Mouse (Mus musculus): ENCODE data around the gene Ccpg1os.
A peak's percentile ranks its signal among the peaks of the same experiment; 100 is the strongest.

Ccpg1os gene

DNA sequence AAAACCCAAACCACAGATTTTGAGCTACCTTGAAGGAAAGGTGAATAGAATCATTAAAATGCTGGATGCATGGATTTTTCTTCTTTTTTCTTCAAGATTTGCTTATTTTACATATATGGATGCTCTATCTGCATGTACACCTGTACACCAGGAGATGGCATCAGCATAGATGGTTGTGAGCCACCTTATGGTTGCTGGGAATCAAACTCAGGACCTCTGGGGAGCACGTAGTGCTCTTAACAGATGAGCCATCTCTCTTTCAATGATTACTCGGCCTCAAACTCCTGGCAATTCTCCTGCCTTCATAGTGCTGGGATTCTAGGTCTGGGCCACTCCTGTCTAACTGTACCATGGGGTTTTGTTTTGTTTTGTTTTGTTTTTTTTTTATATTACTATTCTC, 2.1 kb downstream of the Ccpg1os start:
- no peak for DNase-seq (ENCODE audit: low spot score in 2 of 2)

DNA sequence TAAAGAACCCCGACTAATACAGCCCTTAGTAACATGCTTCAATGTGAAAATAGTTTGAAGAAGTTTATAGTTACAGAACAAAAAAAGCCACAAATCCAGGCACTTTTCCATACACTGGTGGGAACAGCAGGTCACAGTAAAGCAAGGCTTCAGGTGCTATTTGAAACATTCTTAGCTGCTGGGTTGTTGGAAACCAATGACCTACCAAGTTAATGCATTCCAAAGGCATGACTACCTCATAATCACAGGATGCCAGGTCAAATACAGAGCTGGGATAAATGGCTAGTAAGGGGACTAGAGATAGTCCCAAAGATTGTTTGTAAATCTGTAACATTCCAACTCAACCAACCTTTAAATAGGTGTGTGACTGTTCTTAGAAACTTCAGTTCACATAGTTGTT, 9.9 kb downstream of the Ccpg1os start:
- no peak for DNase-seq (ENCODE audit: low spot score in 2 of 2)

DNA sequence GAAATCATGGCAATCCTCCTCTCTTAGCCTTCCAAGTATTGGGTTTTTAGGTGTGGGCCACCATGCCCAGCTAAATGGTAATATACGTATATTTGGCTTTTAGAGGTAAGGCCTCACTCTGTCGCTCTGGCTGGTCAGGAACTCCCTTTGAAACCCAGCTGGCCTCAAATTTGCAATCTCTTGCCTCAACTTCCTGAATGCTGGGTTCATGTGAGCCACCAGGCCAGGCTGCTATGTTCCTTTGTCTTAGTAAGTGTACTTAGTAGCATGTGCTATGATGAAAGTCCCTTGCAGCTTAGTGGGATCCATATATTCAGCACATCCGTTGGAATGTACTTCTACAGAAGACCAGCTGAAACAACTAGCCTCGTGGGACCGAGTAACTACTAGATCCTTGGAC, 10.4 kb downstream of the Ccpg1os start:
- DNase-seq (ENCODE audit: low spot score in 2 of 2), result no peak

DNA sequence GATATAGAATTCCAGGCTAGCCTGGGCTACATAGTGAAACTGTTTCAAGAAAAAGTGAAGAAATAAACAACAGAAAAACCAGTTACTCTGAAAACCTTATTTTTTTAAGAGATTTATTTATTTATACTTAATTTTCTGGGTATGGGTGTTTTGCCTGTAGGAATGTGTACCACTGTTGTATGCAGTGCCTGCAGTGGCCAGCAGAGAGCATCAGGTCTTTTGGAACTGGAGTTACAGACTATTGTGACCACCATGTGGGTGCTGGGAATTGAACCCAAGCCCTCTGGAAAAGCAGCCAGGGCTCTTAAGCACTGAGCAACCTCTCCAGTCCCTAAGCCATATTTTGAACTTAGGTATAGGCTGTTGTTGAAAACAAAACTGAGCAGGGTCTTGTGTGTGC, 12.2 kb downstream of the Ccpg1os start:
- no peak for DNase-seq (ENCODE audit: low spot score in 2 of 2)

DNA sequence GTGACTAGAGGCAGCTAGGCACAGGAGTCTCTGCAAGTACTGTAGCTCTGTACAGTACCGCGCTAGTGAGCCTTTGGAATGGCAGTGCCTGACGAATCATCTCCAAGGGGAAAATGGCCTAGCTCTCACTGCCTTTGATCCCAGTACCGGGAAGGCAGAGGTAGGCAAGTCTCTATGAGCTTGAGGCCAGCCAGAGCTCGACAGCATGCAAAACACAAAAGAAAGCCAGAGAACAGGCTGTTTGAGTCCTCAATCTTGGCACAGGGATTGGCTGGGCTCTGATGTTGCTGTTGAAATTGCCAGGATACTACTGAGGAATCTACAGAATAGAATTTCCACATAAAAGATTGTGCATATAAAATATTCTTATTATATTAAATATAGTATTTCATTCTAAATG, 12.7 kb downstream of the Ccpg1os start:
- DNase-seq (ENCODE audit: low spot score in 2 of 2), result no peak

DNA sequence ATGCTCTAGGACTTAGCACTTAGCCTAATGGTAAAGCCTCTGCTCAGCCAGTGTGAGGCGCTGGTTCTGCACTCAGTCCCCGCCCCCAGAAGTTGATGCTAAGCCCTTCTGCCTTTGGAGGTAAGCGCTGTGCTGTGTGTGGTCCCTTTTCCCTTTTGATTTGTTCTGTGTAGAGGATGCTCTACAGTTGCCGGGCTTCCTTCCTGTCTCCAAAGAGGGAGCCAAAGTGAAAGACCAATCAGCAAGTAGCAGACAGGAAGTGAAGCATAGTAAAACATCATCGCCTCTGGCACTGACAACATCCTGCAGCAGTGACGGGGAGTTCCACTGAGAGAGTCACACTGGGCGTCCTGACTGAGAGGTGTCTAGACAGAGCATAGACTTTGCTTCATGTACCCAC, 15.3 kb downstream of the Ccpg1os start:
- no peak for DNase-seq (ENCODE audit: low spot score in 2 of 2)

DNA sequence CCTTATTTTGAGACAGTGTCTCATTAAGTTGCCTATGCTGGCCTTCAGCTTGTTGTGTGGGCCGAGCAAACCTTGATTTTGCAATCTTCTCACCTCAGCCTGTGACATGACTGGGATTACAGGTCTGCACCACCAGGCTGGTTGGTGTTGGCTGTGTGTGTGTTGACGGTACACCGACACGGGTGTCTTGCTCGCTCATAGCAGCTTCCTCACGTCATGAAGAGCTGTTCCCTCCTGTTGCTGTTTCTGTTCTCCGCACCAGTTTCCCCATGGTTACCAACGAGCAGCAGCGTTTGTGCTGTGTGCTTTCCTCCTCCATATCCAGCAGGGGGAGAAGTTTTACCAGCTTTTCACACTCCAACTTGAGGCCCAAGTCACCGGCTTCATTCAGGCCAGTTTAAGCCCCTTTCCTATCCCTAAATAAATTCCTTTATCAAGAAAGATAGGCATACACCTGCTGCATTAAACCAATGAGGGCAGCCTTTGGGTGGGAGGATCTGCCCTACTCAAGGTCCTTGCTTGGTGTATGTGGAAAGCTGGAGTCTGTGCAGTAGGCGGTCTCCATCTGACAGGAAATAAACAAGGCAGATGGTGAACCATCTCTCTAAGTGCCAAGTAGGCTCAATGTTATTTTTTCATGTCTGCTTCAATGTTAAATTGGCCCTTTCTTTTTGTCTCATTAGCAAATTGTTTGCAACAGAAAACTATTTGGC, 16.7 kb downstream of the Ccpg1os start:
- DNase-seq (ENCODE audit: low spot score in 2 of 2), result peak in 1 of 2 experiments; percentile 32

DNA sequence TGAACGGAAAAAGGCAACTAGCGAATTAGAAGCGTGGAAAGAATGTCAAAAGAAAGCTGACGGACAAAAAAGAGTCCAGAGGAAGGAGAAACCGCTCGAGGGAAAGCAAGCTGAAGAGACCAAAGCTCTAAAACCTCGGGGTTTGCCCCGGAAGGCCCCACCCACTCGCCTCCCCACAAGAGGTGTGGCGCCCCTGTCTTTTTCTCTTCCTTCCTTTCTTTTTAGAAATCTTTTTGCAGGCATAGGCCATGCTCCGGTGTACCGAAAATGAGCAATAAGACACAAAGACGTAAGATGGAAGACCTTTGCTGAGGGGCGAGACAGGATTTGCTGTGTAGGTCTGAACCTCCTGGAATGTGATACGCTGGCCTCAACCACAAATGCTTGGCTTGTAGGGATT, 23.2 kb downstream of the Ccpg1os start:
- DNase-seq (ENCODE audit: low spot score in 2 of 2), result peak in 1 of 2 experiments; percentile 38

DNA sequence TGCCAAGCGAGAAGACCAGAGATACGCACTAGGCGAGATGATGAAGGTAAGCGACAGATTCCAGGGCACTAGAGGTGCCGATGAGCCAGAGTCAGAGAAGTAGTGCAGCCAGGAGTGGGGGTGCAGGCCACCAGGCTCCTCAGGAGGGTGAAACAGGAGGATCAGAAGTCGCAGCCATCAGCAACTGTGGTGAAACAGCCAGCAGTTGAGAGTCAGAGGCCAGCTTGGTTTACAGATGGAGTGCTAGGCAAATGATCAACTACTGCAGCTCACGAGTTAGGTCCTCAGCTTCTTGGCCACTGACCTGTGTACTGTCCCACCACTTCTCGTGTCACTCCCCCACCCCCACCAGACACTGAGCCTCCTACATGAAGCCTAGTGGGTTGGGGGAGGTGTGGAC, 23.8 kb downstream of the Ccpg1os start:
- DNase-seq (ENCODE audit: low spot score in 2 of 2), result no peak

DNA sequence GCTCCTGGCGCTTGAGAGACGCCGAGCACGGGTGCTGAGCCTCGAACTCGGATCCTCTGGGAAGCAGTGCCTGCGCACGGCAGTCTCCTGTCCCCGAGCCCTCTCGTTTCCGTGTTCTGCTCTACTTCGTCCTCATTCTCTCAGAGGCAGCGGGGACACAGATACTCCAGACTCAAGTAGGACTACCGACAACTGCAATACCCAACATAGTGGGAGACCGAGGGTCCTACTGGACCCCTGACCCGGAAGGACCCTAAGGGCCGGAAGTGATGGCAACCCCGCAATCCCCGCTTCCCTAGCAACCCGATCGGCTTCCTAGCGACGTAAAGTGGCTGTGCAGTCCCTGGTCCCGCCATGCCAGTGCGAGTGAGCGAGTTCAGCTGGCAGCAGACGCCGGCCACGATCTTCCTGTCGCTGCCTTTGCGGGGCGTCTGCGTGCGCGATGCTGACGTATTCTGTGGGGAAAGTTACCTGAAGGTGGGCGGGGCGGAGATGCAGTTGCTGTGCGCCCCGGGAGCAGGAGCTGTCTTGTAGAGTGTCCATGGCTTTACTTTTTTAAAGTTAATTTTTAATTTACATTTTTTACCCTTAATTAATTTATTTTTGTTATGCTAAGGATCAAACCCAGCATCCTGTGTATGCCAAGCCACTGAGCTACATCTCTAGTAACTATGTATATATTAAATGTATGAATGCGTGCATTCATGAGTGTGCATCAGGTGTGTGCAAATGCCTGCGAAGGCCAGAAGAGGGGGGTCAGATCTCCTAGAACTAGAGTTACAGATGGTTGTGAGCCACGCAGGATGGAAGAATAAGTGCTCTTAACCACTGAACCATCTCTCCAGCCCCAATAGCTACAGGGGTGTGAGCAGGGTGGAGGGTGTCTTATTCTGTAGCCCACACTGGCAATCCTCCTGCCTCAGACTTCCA, 26.4 kb downstream of the Ccpg1os start, which contains the start of the genes Dyx1c1 and Gm44503:
TSS of gene Dyx1c1 (plus strand) at position 265 of the 930 bp plus-strand sequence.
TSS of gene Gm44503 (plus strand) at position 332 of the 930 bp plus-strand sequence.
- DNase-seq (ENCODE audit: low spot score in 2 of 2), result peak; percentile 64 to 81

DNA sequence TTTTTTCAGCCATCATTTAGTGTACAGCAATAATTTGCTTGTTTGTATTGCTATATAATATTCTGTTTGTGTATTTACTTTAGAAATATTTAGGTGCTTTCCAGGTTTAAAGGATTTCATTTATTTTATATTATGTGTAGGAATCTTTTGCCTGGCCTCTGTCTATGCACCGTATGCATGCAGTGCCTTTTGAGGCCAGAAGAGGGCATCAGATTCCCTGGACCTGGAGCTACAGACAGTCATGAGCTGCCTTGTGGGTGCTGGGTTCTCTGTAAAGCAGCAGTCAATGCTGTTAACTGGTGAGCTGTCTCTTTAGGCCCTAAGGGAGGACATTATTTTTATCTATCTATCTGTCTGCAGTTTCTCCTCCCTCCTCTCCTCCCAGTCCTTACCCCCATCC, 29.6 kb downstream of the Ccpg1os start:
- peak; percentile 47 to 75 for DNase-seq (ENCODE audit: low spot score in 2 of 2)

DNA sequence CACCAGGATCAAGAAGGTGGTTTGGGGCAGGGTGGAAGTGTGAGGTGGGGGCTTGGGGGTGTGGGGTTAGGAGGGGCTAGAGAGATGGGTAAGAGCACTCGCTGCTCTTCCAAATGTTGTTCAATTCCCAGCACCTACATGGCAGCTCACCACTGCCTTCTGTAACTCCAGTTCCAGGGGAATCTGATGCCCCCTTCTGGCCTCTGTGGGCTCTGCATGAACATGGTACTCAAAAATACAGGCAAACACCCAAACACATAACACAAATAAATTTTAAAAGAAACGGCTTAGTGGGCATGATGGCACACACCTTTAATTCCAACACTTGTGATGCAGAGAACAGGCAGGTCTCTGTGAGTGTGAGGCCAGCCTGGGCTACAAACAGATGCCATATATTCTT, 30.4 kb downstream of the Ccpg1os start:
- no peak for DNase-seq (ENCODE audit: low spot score in 2 of 2)

DNA sequence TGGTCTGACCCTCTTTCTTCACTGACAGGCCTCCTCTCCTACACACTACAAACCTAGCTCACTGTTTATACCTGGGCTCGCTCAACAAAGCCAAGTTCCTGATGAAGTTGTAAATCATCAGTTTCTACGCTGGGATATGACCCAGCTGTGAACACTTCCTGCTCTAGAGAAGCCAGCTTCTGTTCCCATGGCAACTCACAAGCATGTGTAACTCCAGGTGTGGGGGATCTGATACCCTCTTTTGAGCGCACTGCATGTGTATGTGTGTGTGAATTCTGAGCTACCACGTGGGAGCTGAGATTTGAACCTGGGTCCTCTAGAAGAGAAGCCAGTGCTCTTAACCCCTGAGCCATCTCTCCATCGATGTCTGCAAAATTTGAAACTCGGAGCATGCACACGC, 35.6 kb downstream of the Ccpg1os start:
- DNase-seq (ENCODE audit: low spot score in 2 of 2), result no peak

DNA sequence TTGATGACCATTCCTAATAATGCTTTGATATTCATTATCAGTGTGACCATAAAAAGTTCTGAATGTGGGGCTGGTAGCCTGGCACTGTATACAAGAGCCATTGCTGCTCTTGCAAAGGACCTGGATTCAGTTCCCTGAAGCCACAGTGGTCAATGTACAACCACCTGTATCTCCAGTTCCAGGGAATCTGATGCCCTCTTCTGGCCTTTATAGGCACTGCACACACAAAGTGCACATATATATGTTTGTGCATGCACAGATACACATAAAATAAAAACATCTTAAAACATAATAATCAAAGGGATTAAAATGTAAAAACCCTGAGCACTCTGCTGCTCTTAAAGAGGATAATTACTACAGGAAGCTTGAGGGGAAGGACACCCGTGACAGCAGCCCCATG, 38.2 kb downstream of the Ccpg1os start:
- no peak for DNase-seq (ENCODE audit: low spot score in 2 of 2)

DNA sequence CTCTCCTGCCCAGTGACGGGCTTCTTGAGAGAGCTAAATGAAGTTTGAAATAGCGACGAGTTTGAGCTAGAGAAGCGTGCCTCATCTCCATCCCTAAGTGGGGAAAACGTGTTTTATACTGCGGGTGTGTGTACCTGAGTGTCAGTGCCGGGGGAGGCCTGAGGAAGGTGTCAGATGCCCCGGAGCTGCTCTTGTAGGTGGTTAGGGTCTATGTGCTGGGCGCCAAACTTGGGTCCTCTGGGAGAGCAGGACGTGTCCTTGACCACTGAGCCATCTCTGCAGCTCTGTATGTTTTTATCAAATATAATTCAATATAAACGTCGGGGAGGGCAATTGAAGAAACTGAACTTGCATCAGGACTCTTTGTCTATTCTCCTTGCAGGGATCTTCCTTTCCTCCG, 40.9 kb downstream of the Ccpg1os start:
- DNase-seq (ENCODE audit: low spot score in 2 of 2), result no peak

DNA sequence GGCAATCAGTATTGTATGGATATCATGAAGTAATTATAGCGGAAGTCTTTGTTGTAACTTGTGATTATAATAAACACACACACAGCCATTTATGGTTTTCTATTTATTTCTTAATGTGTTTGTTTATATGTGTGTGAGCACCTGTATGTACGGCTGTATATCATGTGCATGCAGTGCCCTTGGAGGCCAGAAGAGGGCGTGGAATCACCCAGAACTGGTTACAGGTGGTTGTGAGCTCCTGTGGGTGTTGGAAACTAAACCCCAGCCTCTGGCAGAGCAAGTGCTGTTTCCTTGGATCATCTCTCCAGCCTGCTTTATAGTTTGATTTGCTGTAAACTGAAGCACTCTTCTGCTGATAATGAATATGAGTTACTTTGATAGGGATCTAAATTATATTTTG, 41.8 kb downstream of the Ccpg1os start:
- DNase-seq (ENCODE audit: low spot score in 2 of 2), result no peak

DNA sequence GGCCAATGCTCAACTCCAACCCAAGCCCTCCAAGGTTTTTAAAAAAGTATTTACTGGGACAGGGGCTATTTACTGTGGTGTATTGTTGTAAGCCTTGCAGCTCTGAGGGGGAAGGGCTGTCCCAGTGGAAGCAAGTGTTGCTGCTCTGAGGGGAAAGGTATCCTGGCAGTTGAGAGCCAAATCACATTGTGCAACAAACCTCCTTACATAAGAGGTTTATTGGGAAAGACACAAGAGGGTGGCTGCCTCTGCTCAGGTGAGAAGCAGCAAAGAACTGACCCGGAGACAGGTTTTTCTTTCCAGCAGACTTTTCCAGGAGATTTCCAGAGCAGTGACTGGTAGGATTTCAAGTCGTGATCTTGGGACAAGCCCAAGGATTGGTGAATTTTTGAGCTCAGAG, 48.9 kb downstream of the Ccpg1os start:
- no peak for DNase-seq (ENCODE audit: low spot score in 2 of 2)

DNA sequence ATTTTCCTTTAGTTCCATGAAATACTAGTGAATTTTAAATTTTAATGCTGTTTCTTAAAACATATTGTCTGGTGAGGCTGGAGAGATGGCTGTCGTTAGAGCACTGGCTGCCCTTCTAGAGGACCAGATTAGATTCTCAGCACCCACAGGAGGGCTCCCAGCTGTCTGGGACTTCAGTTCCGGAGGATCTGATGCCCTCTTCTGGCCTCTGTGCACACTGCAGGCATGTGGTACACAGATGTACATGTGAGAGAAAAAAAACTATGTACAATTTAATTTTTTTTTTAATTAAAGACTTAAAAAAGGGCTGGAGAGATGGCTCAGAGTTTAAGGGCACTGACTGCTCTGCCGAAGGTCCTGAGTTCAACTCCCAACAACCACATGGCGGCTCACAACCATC, 49.9 kb downstream of the Ccpg1os start:
- DNase-seq (ENCODE audit: low spot score in 2 of 2), result no peak

DNA sequence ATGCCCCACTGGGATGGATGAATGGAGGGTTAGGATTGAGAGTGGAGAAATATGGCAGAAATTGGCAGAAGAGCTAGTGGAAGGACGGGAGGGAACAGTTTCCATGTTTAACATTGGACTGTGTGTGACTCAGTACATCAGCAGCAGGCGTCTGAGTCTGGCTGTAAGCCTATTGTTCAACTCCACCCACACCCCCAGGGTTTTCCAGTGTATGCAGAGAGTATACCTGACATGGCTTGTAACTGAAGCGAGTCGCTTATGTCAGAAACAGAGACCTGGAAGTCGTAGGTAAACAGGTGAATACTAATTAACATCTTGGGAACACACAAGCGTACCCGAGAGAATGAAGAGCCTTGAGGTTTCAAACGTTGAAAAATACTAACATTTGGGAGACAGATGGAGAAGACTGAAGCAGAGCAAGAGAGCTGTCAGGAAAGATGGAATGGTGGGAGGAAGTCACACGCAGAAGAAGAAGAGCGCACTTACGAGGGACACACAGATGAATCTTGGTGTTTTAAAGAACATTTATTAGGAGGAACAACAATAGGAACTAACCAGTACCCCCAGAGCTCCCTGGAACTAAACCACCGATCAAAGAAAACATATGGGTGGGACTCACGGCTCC, 53.9 kb downstream of the Ccpg1os start:
- DNase-seq (ENCODE audit: low spot score in 2 of 2), result no peak
